Mouse (Mus musculus) gastrocnemius, adult 2 months (tissue): ENCODE data around the gene Mycbpap. TPM values are rescaled to one million over a fixed set of nuclear protein-coding genes. Genes with fewer than 3 reads are reported as not detected.
A peak's percentile ranks its signal among the peaks of the same experiment; 100 is the strongest.

ENCODE experiments used
- DNase-seq: peaks from one replicate; pipeline ENCODE4 v3.0.0; 2022
- H3K27ac ChIP-seq: fragments of 200-600 bp; 2 replicates; pipeline ENCODE4 v1.8.1; 2022; ENCODE audit warnings: mild to moderate bottlenecking
- H3K4me3 ChIP-seq: fragments of 200-600 bp; 2 replicates; pipeline ENCODE4 v1.8.1; 2022; ENCODE audit warnings: mild to moderate bottlenecking, moderate library complexity
- CTCF ChIP-seq: fragments of 200-600 bp; IDR thresholded peaks from 2 replicates; pipeline ENCODE4 v1.8.1; 2022; ENCODE audit warnings: antibody characterized with exemption, mild to moderate bottlenecking, moderate library complexity
- intact Hi-C: fragments of 180-260 bp; cut with DNase I; formaldehyde crosslinking; loops from one replicate; pipeline ENCODE4 v1.15.1; 2025
- total RNA-seq, 2 experiments: library from RNA; stranded (reverse); gene quantifications; 2 replicates each; pipeline ENCODE4 v1.2.3; 2021

Gene Mycbpap
- total RNA-seq, 2 experiments from 2014 or later, result not detected

DNA sequence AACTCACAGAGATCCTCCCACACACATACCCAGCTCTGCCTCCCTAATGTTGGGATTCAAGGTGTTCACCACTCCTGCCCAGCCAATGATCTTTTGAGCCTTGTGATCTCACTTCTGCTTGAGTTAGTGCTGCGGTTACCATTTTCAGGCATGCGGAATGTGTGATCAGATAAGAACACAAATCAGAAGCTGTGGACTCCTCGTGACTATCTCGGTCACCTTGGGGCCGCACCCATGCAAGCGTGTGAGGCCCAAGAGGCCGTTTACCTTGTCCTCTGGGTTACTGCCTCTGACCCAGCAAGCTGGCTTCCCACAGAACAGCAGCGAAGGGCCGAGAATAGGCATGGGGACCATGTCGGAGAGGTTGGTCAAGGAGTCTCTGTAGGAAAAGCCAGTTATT is 12.6 kb downstream of the Mycbpap start:
- Histone ChIP-seq H3K4me3 (no peak overlapping the region), H3K27ac (no peak overlapping the region)
- intact Hi-C loops, result no loop called here
- no peak for TF ChIP-seq CTCF
- no peak for DNase-seq

DNA sequence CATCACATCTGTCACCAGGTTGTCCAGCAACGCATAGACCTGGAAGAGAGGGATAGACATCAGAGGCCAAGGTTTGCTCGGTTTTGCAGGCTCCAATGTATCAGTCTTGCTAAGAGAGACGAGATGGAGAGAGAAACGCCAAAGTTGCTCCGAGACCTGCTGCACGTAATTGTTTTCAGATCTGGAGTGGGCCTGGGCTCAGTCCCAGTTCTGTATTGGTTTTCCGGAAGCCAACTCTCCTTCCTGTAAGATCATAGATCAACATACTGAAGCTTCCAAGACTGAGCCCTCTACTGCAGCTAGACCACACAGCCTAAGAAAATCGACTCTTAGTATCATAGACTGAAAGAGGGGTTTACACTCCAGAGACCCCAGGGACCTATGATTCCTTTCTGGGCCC is 20.1 kb downstream of the Mycbpap start:
- Histone ChIP-seq H3K4me3 (no peak overlapping the region), H3K27ac (no peak overlapping the region)
- no peak for DNase-seq
- intact Hi-C loops, result no loop called here
- TF ChIP-seq CTCF, result no peak

DNA sequence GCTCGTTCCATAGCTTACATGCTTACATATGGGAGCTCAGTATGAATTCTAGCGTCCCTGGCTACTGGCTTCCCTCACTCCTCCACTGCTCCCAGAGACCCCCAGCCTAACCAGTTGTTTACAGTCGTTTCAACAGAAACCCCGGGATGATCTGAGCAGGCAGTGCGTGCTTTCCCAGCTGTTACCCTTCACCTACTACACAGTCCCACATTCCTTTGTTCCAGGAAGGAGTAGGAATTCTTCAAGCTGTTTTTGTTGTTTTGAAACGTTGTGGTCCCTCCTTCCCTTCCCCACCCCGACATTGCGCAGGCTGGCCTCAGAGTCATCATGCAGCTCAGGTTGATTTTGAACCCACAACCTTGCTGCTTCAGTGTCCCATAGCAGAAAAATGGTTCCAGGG is 21.2 kb downstream of the Mycbpap start:
- no peak overlapping the region for H3K27ac ChIP-seq
- intact Hi-C loops, result no loop called here

GRCm38 (mm10) chr11:94499661-94500152 is 21.8 kb downstream of the Mycbpap start, which contains the start of gene Epn3:
TSS of gene Epn3 (minus strand) at chr11:94499974.
- no peak for TF ChIP-seq CTCF
- H3K4me3 ChIP-seq, result peak within 1 kb of the TSS; percentile 44
- no peak within 1 kb of the TSS for H3K27ac ChIP-seq
- no peak for DNase-seq
- intact Hi-C loops, result no loop called here

More for the DNA sequence above, 21.2 kb downstream of the Mycbpap start:
- no peak for TF ChIP-seq CTCF
- no peak overlapping the region for H3K4me3 ChIP-seq
- no peak for DNase-seq

DNA sequence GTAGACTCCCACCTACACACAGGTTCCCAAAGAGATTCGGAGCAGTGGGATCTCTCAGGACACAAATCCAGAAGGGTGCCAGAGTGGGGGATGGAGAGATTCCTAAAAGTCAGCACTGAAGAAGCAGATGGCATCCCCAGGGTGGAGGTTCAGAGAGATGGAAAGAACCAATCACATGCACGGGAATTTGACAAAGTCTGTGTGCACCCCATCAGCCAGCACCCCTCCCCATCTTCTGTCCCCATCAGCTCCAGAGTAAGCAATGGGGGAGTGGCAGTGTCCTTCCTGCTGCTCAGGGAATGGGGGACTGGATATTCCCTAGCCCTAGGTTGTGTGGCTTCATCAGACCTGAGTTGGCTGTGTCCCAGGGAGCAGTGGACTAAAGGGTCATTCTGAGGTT is 22.5 kb downstream of the Mycbpap start:
- Histone ChIP-seq H3K27ac (no peak overlapping the region), H3K4me3 (no peak overlapping the region)
- no peak for DNase-seq
- no peak for TF ChIP-seq CTCF
- intact Hi-C loops, result no loop called here

DNA sequence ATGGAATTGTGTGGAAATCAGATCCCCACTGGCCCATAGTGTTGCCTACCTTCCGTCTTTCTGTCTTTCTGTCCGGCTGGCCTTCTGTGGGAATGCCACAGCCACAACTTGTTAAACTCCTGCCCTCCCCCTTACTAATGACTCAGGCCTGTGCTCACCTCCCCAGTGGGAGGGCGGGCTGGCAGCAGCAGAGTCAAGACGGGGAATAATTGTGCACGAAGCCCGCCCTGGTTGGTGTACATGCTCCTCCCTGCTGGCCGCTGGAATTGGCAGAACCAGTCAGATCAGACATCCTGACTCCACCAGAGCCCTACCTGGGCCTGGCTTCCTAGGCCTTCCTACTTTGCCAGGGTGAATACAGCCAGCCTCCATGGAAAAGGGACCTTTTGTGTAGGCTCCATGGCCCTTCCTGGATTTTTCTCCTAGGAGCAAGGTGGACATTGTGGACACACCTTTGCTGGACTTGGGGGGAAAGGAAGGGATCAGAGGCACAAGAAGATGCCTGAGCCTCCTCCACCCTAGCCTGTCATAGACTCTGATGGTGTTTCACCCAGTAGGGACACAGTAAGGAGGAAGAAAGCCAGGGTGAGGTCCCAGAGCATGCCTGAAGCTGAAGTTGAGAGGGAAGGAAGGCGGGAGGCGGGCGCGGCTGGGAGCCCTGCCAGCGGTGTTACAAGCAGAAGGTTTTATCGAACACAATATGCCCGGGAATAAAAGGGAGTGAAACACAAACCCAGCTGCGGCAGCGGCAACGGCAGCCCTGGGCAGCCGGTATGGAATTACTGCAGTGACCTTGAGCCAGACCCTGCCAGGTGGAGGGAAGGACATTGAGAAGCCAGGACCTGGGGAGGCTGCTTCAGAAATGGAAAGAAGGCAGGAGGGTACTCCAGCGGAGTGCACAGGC is 23.2 kb downstream of the Mycbpap start:
- TF ChIP-seq CTCF, result no peak
- H3K27ac ChIP-seq, result no peak overlapping the region

GRCm38 (mm10) chr11:94495415-94495814 is 26.1 kb downstream of the Mycbpap start:
- intact Hi-C loops, result no loop called here
- H3K27ac ChIP-seq, result no peak overlapping the region

More for the DNA sequence above, 23.2 kb downstream of the Mycbpap start:
- peak overlapping the region; percentile 37 for H3K4me3 ChIP-seq
- peak; percentile 56 for DNase-seq
- intact Hi-C loops, result no loop called here

GRCm38 (mm10) chr11:94491749-94492099 is 29.8 kb downstream of the Mycbpap start:
- TF ChIP-seq CTCF, result no peak
- intact Hi-C loops, result no loop called here
- Histone ChIP-seq H3K4me3 (no peak overlapping the region; the same call in 1 of the 2 replicates), H3K27ac (no peak overlapping the region)
- DNase-seq, result no peak

More at GRCm38 (mm10) chr11:94495415-94495814, 26.1 kb downstream of the Mycbpap start:
- H3K4me3 ChIP-seq, result no peak overlapping the region
- TF ChIP-seq CTCF, result no peak
- no peak for DNase-seq

GRCm38 (mm10) chr11:94491035-94491748 is 30.4 kb downstream of the Mycbpap start:
- TF ChIP-seq CTCF, result no peak
- intact Hi-C loops, result no loop called here
- peak; percentile 54 for DNase-seq

GRCm38 (mm10) chr11:94489745-94490144 is 31.8 kb downstream of the Mycbpap start:
- Histone ChIP-seq H3K4me3 (no peak overlapping the region), H3K27ac (no peak overlapping the region)
- DNase-seq, result no peak
- no peak for TF ChIP-seq CTCF
- intact Hi-C loops, result loop anchor here (5.0 kb wide), 5 partner anchors 67 to 362 kb away; no protein-coding TSS in a partner anchor

More at GRCm38 (mm10) chr11:94491035-94491748, 30.4 kb downstream of the Mycbpap start:
- Histone ChIP-seq H3K27ac (0 out of 2 replicates have a peak overlapping the region, but pooled peaks have one; percentile 20), H3K4me3 (peak overlapping the region; percentile 70)

DNA sequence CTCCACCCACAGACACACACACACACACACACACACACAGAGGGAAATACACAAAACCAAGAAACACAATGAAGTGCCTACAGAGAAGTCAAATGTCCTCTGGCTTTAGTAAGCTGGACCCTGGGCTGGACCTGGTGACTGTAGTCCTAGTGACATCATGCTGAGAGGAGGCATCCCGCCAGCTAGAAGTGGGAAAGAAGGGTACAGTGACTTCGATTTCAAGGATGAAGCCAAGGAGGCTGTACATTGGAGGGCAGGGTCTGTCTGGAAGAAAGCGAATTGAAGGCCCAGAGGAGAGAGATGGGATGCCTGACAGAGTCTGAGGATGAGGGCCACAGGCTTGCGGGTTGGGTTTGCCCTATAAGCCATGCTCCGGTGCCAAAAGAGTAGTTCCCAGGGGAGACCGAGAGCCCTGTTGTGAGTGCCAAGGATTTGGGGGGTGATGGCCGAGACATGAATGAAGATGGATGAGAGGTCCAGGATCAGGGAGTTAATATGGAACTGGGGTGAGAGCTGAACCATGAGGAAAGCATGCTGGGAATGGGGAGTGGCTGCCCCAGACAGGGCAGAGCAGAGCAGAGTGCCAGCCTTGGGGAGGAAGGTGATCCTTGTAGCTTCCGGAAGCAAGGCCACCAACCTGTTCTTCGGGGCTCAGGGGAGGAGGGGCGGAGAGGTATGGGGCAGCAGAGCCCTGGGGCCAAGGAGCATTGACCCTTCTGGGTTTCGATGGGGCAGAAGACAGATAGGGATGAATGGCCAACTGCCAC is 32.6 kb downstream of the Mycbpap start:
- Histone ChIP-seq H3K4me3 (no peak overlapping the region), H3K27ac (no peak overlapping the region)
- no peak for TF ChIP-seq CTCF
- intact Hi-C loops, result loop anchor here (5.0 kb wide), 5 partner anchors 67 to 362 kb away; no protein-coding TSS in a partner anchor
- DNase-seq, result no peak

DNA sequence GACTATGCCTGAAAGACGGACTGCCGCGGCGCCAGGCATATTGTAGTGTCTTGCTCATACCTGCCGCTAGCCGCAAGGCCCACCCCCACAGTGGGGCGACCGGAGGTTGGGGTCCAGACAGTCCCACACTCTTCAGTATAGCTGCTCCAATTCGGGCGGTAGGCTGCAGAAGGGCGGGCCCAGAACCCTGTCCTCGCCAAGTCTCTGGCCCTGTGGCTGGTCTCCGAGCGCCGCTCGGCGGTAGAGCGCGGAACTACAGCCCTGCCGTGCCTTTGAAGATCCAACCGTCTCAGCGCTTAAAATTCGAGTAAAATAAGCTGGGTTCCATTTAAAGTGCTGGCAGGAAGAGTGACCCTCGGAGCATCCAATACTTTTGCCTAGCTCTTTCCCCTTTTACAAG is 35.5 kb downstream of the Mycbpap start, which contains the start of gene Spata20:
Gene Spata20 (minus strand): TSS at position 179 of the 400 bp plus-strand sequence.
- peak; percentile 100 for TF ChIP-seq CTCF
- peak; percentile 87 for DNase-seq
- intact Hi-C loops, result loop anchor here (5.0 kb wide), 5 partner anchors 64 to 359 kb away; no protein-coding TSS in a partner anchor
- H3K27ac ChIP-seq, result no peak within 1 kb of the TSS
- H3K4me3 ChIP-seq, result peak within 1 kb of the TSS; percentile 49
